Mouse (Mus musculus) erythroblast, embryonic 14.5 days (primary cell): Measurements from ENCODE around the gene Cnga1. TPM values are rescaled to one million over a fixed set of nuclear protein-coding genes. Genes with fewer than 3 reads are reported as not detected.

Experiments used
- H3K27me3 ChIP-seq: 2 replicates; pipeline ENCODE4 v1.6.1; 2012; ENCODE audit warnings: inconsistent platforms; ENCODE audit not compliant: control insufficient read depth
- H3K36me3 ChIP-seq: 2 replicates; pipeline ENCODE4 v1.6.1; 2012; ENCODE audit warnings: mild to moderate bottlenecking, inconsistent platforms; ENCODE audit not compliant: control insufficient read depth
- H3K4me1 ChIP-seq: 2 replicates; pipeline ENCODE4 v1.6.1; 2012; ENCODE audit warnings: inconsistent platforms; ENCODE audit not compliant: control insufficient read depth
- H3K4me3 ChIP-seq: replicated peaks from 2 replicates; pipeline ENCODE3; 2012; ENCODE audit warnings: moderate library complexity, mild to moderate bottlenecking, inconsistent platforms
- H3K9me3 ChIP-seq: 2 replicates; pipeline ENCODE4 v1.6.1; 2012; ENCODE audit warnings: low read length, inconsistent platforms, mixed read lengths; ENCODE audit not compliant: control insufficient read depth
- GATA1 ChIP-seq: IDR thresholded peaks from 2 replicates; pipeline ENCODE4 v1.6.1; 2012; ENCODE audit warnings: low read length, inconsistent platforms, mixed read lengths
- TAL1 ChIP-seq: IDR thresholded peaks from 3 replicates; pipeline ENCODE4 v1.6.1; 2012; ENCODE audit warnings: low read length, inconsistent platforms, mixed read lengths
- polyA plus RNA-seq: library from polyadenylated mRNA; stranded (reverse); fragments of >175 nt; gene quantifications from 2 replicates; pipeline ENCODE4 v1.2.3, GENCODE M21; 2012

Gene Cnga1
- not detected in 2 replicates for polyA plus RNA-seq

- TF ChIP-seq TAL1 (no peak), GATA1 (no peak)
- Histone ChIP-seq H3K36me3 (no peaks in the 10 kb centered on the region), H3K4me1 (peaks cover 13% of the 10 kb centered on the region), H3K27me3 (peaks cover 25% of the 10 kb centered on the region), H3K4me3 (no peak within 1 kb of the TSS), H3K9me3 (no peaks in the 10 kb centered on the region)
Observed at GRCm38 (mm10) chr5:72644175-72644574, at the start of gene Cnga1. TSS of gene Cnga1 (minus strand) at chr5:72644275.

GRCm38 (mm10) chr5:72690516-72690915 is 46.4 kb upstream of the Cnga1 start:
- TF ChIP-seq GATA1 (no peak), TAL1 (no peak)
- no peaks in the 10 kb centered on the region for H3K9me3 ChIP-seq
- no peaks in the 10 kb centered on the region for H3K36me3 ChIP-seq

GRCm38 (mm10) chr5:72689556-72689955 is 45.5 kb upstream of the Cnga1 start:
- TF ChIP-seq TAL1, result no peak
- TF ChIP-seq GATA1, result no peak
- Histone ChIP-seq H3K9me3 (no peaks in the 10 kb centered on the region), H3K4me3 (no peak overlapping the region), H3K27me3 (no peaks in the 10 kb centered on the region), H3K4me1 (no peaks in the 10 kb centered on the region), H3K36me3 (no peaks in the 10 kb centered on the region)

More at GRCm38 (mm10) chr5:72690516-72690915, 46.4 kb upstream of the Cnga1 start:
- no peaks in the 10 kb centered on the region for H3K27me3 ChIP-seq
- no peaks in the 10 kb centered on the region for H3K4me1 ChIP-seq
- H3K4me3 ChIP-seq, result no peak overlapping the region

GRCm38 (mm10) chr5:72681451-72681850 is 37.4 kb upstream of the Cnga1 start:
- Histone ChIP-seq H3K27me3 (no peaks in the 10 kb centered on the region), H3K4me3 (no peak overlapping the region), H3K4me1 (no peaks in the 10 kb centered on the region), H3K9me3 (peaks cover 2% of the 10 kb centered on the region; the same call in 1 of the 2 replicates), H3K36me3 (no peaks in the 10 kb centered on the region)
- TF ChIP-seq GATA1, result no peak
- no peak for TF ChIP-seq TAL1

- no peak for TF ChIP-seq TAL1
- TF ChIP-seq GATA1, result no peak
- H3K36me3 ChIP-seq, result no peaks in the 10 kb centered on the region; the same call in 1 of the 2 replicates
Observed at GRCm38 (mm10) chr5:72674994-72675542, 31.0 kb upstream of the Cnga1 start.

GRCm38 (mm10) chr5:72671017-72671699 is 27.1 kb upstream of the Cnga1 start:
- Histone ChIP-seq H3K4me3 (no peak overlapping the region), H3K27me3 (no peaks in the 10 kb centered on the region), H3K9me3 (no peaks in the 10 kb centered on the region), H3K36me3 (no peaks in the 10 kb centered on the region; the same call in 1 of the 2 replicates), H3K4me1 (no peaks in the 10 kb centered on the region)
- TF ChIP-seq TAL1 (no peak), GATA1 (no peak)

More at GRCm38 (mm10) chr5:72674994-72675542, 31.0 kb upstream of the Cnga1 start:
- peaks cover 2% of the 10 kb centered on the region; the same call in 1 of the 2 replicates for H3K9me3 ChIP-seq
- H3K27me3 ChIP-seq, result no peaks in the 10 kb centered on the region
- no peaks in the 10 kb centered on the region for H3K4me1 ChIP-seq
- no peak overlapping the region for H3K4me3 ChIP-seq

- Histone ChIP-seq H3K4me1 (no peaks in the 10 kb centered on the region), H3K36me3 (no peaks in the 10 kb centered on the region; the same call in 1 of the 2 replicates), H3K9me3 (no peaks in the 10 kb centered on the region), H3K4me3 (no peak overlapping the region), H3K27me3 (no peaks in the 10 kb centered on the region)
- TF ChIP-seq GATA1 (no peak), TAL1 (no peak)
Observed at GRCm38 (mm10) chr5:72668351-72668750, 24.3 kb upstream of the Cnga1 start.

GRCm38 (mm10) chr5:72666428-72666827 is 22.4 kb upstream of the Cnga1 start:
- Histone ChIP-seq H3K36me3 (no peaks in the 10 kb centered on the region; the same call in 1 of the 2 replicates), H3K27me3 (no peaks in the 10 kb centered on the region), H3K4me3 (no peak overlapping the region), H3K9me3 (no peaks in the 10 kb centered on the region), H3K4me1 (peaks cover under 1% of the 10 kb centered on the region)
- TF ChIP-seq TAL1 (no peak), GATA1 (no peak)

- Histone ChIP-seq H3K36me3 (no peaks in the 10 kb centered on the region; the same call in 1 of the 2 replicates), H3K4me1 (peaks cover 10% of the 10 kb centered on the region), H3K27me3 (no peaks in the 10 kb centered on the region), H3K4me3 (no peak overlapping the region), H3K9me3 (no peaks in the 10 kb centered on the region)
- no peak for TF ChIP-seq GATA1
- TF ChIP-seq TAL1, result no peak
Observed at GRCm38 (mm10) chr5:72665281-72665680, 21.2 kb upstream of the Cnga1 start.
